Mouse (Mus musculus): ENCODE data around the gene Pcbp2. TPM values are rescaled to one million over a fixed set of nuclear protein-coding genes. Genes with fewer than 3 reads are reported as not detected.

Pcbp2 gene
- polyA plus RNA-seq (2015; fragmentation: Nextera tagmentation; extraction: Ambion mirVana) = 120 TPM in 2 replicates

GRCm38 (mm10) chr15:102470183-102470604 is at the start of gene Pcbp2:
Gene Pcbp2 (plus strand): TSS chr15:102470539.
- H3K36me3 ChIP-seq (ENCODE audit: control insufficient read depth, insufficient read depth, low read length) = peaks cover 7% of the 10 kb centered on the region; the same call in 1 of the 2 replicates
- no peaks in the 10 kb centered on the region for H3K27me3 ChIP-seq (replicated peaks; ENCODE audit: control insufficient read depth, insufficient read depth, low read length)
- H3K4me2 ChIP-seq (ENCODE audit: low read length) = peak within 1 kb of the TSS; percentile 73
- peak within 1 kb of the TSS; percentile 76 for H3K4me3 ChIP-seq (ENCODE audit: low read length)
- H3K9me3 ChIP-seq (ENCODE audit: control insufficient read depth, low read length) = no peaks in the 10 kb centered on the region
- H3K4me1 ChIP-seq (ENCODE audit: control insufficient read depth, insufficient read depth, low read depth, low read length) = peaks cover 13% of the 10 kb centered on the region
- peak within 1 kb of the TSS; percentile 98 for H3K27ac ChIP-seq (ENCODE audit: low read depth, low read length)
- under 1% methylated on average over 34 of the region's 40 CpGs for WGBS
- peak; percentile 99 for ATAC-seq
- peak within 1 kb of the TSS; percentile 86 for H3K9ac ChIP-seq (ENCODE audit: low read depth, low read length)

DNA sequence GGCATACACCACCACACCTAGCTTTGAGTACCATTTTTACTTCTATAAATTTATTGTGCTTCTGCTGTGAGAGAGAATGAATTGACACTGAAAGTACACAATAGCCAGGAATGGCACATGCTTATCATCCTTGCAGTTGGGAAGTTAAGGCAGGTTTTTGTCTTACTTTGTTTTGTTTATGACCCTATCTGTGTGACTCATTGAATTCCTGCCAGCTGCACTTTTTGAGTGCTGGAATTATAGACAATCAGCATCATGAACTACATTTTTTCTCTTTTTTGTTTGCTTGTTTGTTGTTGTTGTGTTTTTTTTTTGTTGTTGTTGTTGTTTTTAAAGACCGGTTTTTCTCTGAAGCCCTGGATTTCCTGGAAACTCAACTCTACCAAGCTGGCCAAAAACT is 49.4 kb upstream of the Pcbp2 start:
- ATAC-seq = no peak
- WGBS = 58% methylated on average over 1 of the region's 1 CpGs
- Histone ChIP-seq H3K4me3 (ENCODE audit: low read length) (no peak overlapping the region), H3K9ac (ENCODE audit: low read depth, low read length) (no peak overlapping the region), H3K4me1 (ENCODE audit: control insufficient read depth, insufficient read depth, low read depth, low read length) (no peaks in the 10 kb centered on the region), H3K4me2 (ENCODE audit: low read length) (no peak overlapping the region), H3K9me3 (ENCODE audit: control insufficient read depth, low read length) (no peaks in the 10 kb centered on the region), H3K27me3 (replicated peaks; ENCODE audit: control insufficient read depth, insufficient read depth, low read length) (no peaks in the 10 kb centered on the region), H3K27ac (ENCODE audit: low read depth, low read length) (no peak overlapping the region), H3K36me3 (ENCODE audit: control insufficient read depth, insufficient read depth, low read length) (no peaks in the 10 kb centered on the region; the same call in 1 of the 2 replicates)

DNA sequence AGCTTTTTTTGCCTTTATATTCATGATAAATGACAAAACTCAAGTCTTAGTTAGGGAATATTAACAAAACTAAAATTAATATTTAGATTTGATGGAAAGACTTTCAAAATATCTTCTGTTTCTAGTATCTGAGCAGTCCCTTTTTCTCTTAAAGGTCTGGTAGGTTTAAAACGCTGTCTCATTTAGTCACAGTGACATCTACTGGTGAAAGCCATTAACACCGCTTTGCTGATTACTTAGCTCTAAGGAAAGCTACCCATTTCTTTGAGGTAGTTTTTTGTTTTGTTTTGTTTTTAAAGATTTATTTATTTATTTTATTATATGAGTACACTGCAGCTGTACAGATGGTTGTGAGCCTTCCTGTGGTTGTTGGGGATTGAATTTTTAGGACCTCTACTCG is 48.9 kb upstream of the Pcbp2 start:
- no peak overlapping the region for H3K27ac ChIP-seq (ENCODE audit: low read depth, low read length)
- WGBS = 55% methylated on average over 3 of the region's 3 CpGs
- H3K9ac ChIP-seq (ENCODE audit: low read depth, low read length) = no peak overlapping the region
- no peak overlapping the region for H3K4me2 ChIP-seq (ENCODE audit: low read length)
- no peaks in the 10 kb centered on the region for H3K4me1 ChIP-seq (ENCODE audit: control insufficient read depth, insufficient read depth, low read depth, low read length)
- H3K27me3 ChIP-seq (replicated peaks; ENCODE audit: control insufficient read depth, insufficient read depth, low read length) = no peaks in the 10 kb centered on the region
- H3K9me3 ChIP-seq (ENCODE audit: control insufficient read depth, low read length) = no peaks in the 10 kb centered on the region
- no peak for ATAC-seq
- H3K4me3 ChIP-seq (ENCODE audit: low read length) = no peak overlapping the region
- H3K36me3 ChIP-seq (ENCODE audit: control insufficient read depth, insufficient read depth, low read length) = no peaks in the 10 kb centered on the region; the same call in 1 of the 2 replicates

- Histone ChIP-seq H3K4me2 (ENCODE audit: low read length) (no peak overlapping the region), H3K4me3 (ENCODE audit: low read length) (no peak overlapping the region), H3K27ac (ENCODE audit: low read depth, low read length) (no peak overlapping the region), H3K9ac (ENCODE audit: low read depth, low read length) (no peak overlapping the region), H3K27me3 (replicated peaks; ENCODE audit: control insufficient read depth, insufficient read depth, low read length) (no peaks in the 10 kb centered on the region), H3K9me3 (ENCODE audit: control insufficient read depth, low read length) (no peaks in the 10 kb centered on the region), H3K36me3 (ENCODE audit: control insufficient read depth, insufficient read depth, low read length) (peaks cover 3% of the 10 kb centered on the region), H3K4me1 (ENCODE audit: control insufficient read depth, insufficient read depth, low read depth, low read length) (no peaks in the 10 kb centered on the region)
- ATAC-seq = no peak
- WGBS = 98% methylated on average over 2 of the region's 2 CpGs
Observed at GRCm38 (mm10) chr15:102423602-102424240, 46.6 kb upstream of the Pcbp2 start.

GRCm38 (mm10) chr15:102424657-102425056 is 45.7 kb upstream of the Pcbp2 start:
- Histone ChIP-seq H3K4me1 (ENCODE audit: control insufficient read depth, insufficient read depth, low read depth, low read length) (no peaks in the 10 kb centered on the region), H3K27ac (ENCODE audit: low read depth, low read length) (no peak overlapping the region), H3K4me3 (ENCODE audit: low read length) (no peak overlapping the region), H3K9me3 (ENCODE audit: control insufficient read depth, low read length) (no peaks in the 10 kb centered on the region), H3K4me2 (ENCODE audit: low read length) (no peak overlapping the region), H3K36me3 (ENCODE audit: control insufficient read depth, insufficient read depth, low read length) (peaks cover 7% of the 10 kb centered on the region), H3K9ac (ENCODE audit: low read depth, low read length) (no peak overlapping the region), H3K27me3 (replicated peaks; ENCODE audit: control insufficient read depth, insufficient read depth, low read length) (no peaks in the 10 kb centered on the region)
- no peak for ATAC-seq
- 90% methylated on average over 2 of the region's 2 CpGs for WGBS

- H3K9me3 ChIP-seq (ENCODE audit: control insufficient read depth, low read length) = no peaks in the 10 kb centered on the region
- H3K27me3 ChIP-seq (replicated peaks; ENCODE audit: control insufficient read depth, insufficient read depth, low read length) = no peaks in the 10 kb centered on the region
- H3K4me1 ChIP-seq (ENCODE audit: control insufficient read depth, insufficient read depth, low read depth, low read length) = no peaks in the 10 kb centered on the region
- H3K4me2 ChIP-seq (ENCODE audit: low read length) = no peak overlapping the region
- H3K36me3 ChIP-seq (ENCODE audit: control insufficient read depth, insufficient read depth, low read length) = peaks cover 16% of the 10 kb centered on the region
- 100% methylated on average over 1 of the region's 1 CpGs for WGBS
- H3K4me3 ChIP-seq (ENCODE audit: low read length) = no peak overlapping the region
- no peak overlapping the region for H3K9ac ChIP-seq (ENCODE audit: low read depth, low read length)
- no peak for ATAC-seq
- no peak overlapping the region for H3K27ac ChIP-seq (ENCODE audit: low read depth, low read length)
Observed at GRCm38 (mm10) chr15:102426963-102427362, 43.4 kb upstream of the Pcbp2 start.

GRCm38 (mm10) chr15:102432046-102432445 is 38.3 kb upstream of the Pcbp2 start:
- no peak for ATAC-seq
- Histone ChIP-seq H3K27me3 (replicated peaks; ENCODE audit: control insufficient read depth, insufficient read depth, low read length) (no peaks in the 10 kb centered on the region), H3K9me3 (ENCODE audit: control insufficient read depth, low read length) (no peaks in the 10 kb centered on the region), H3K9ac (ENCODE audit: low read depth, low read length) (no peak overlapping the region), H3K4me3 (ENCODE audit: low read length) (no peak overlapping the region), H3K4me1 (ENCODE audit: control insufficient read depth, insufficient read depth, low read depth, low read length) (no peaks in the 10 kb centered on the region), H3K4me2 (ENCODE audit: low read length) (no peak overlapping the region), H3K27ac (ENCODE audit: low read depth, low read length) (no peak overlapping the region), H3K36me3 (ENCODE audit: control insufficient read depth, insufficient read depth, low read length) (peaks cover 29% of the 10 kb centered on the region)
- 87% methylated on average over 1 of the region's 1 CpGs for WGBS

- no peak overlapping the region for H3K27ac ChIP-seq (ENCODE audit: low read depth, low read length)
- peaks cover 28% of the 10 kb centered on the region for H3K36me3 ChIP-seq (ENCODE audit: control insufficient read depth, insufficient read depth, low read length)
- no peak overlapping the region for H3K4me3 ChIP-seq (ENCODE audit: low read length)
- H3K4me1 ChIP-seq (ENCODE audit: control insufficient read depth, insufficient read depth, low read depth, low read length) = no peaks in the 10 kb centered on the region
- H3K27me3 ChIP-seq (replicated peaks; ENCODE audit: control insufficient read depth, insufficient read depth, low read length) = no peaks in the 10 kb centered on the region
- ATAC-seq = no peak
- H3K4me2 ChIP-seq (ENCODE audit: low read length) = no peak overlapping the region
- no peaks in the 10 kb centered on the region for H3K9me3 ChIP-seq (ENCODE audit: control insufficient read depth, low read length)
- WGBS = 91% methylated on average over 4 of the region's 4 CpGs
- no peak overlapping the region for H3K9ac ChIP-seq (ENCODE audit: low read depth, low read length)
Observed at GRCm38 (mm10) chr15:102433173-102433572, 37.2 kb upstream of the Pcbp2 start.

- Histone ChIP-seq H3K27ac (ENCODE audit: low read depth, low read length) (no peak overlapping the region), H3K4me3 (ENCODE audit: low read length) (no peak overlapping the region), H3K27me3 (replicated peaks; ENCODE audit: control insufficient read depth, insufficient read depth, low read length) (no peaks in the 10 kb centered on the region), H3K36me3 (ENCODE audit: control insufficient read depth, insufficient read depth, low read length) (no peaks in the 10 kb centered on the region), H3K4me1 (ENCODE audit: control insufficient read depth, insufficient read depth, low read depth, low read length) (no peaks in the 10 kb centered on the region), H3K9me3 (ENCODE audit: control insufficient read depth, low read length) (no peaks in the 10 kb centered on the region), H3K4me2 (ENCODE audit: low read length) (no peak overlapping the region), H3K9ac (ENCODE audit: low read depth, low read length) (no peak overlapping the region)
- peak; percentile 45; the same call in 1 of the 2 replicates for ATAC-seq
- 46% methylated on average over 2 of the region's 2 CpGs for WGBS
Observed at GRCm38 (mm10) chr15:102442490-102442889, 27.8 kb upstream of the Pcbp2 start.

Data from hindbrain, embryonic 16.5 days (tissue).